Mouse (Mus musculus) retina, embryonic 14.5 days (tissue): ENCODE measurements around the gene Ap2s1.

Experiments
- DNase-seq: peaks from one replicate; pipeline ENCODE4 v3.0.0-alpha.2; 2015; ENCODE audit warnings: low spot score

Ap2s1 gene

GRCm38 (mm10) chr7:16755362-16756017, 17.3 kb downstream of the Ap2s1 start:
- no peak for DNase-seq

GRCm38 (mm10) chr7:16758872-16759574, 20.8 kb downstream of the Ap2s1 start:
- DNase-seq: peak; percentile 46

- DNase-seq: no peak
Measured at GRCm38 (mm10) chr7:16760292-16760691, 22.1 kb downstream of the Ap2s1 start.

- no peak for DNase-seq
Measured at GRCm38 (mm10) chr7:16761005-16761481, 22.8 kb downstream of the Ap2s1 start.

GRCm38 (mm10) chr7:16761630-16762029, 23.4 kb downstream of the Ap2s1 start:
- DNase-seq: no peak

- no peak for DNase-seq
Measured at GRCm38 (mm10) chr7:16763463-16764218, 25.4 kb downstream of the Ap2s1 start.

- DNase-seq: no peak
Measured at GRCm38 (mm10) chr7:16766443-16766842, 28.2 kb downstream of the Ap2s1 start.

GRCm38 (mm10) chr7:16775888-16776287, 37.7 kb downstream of the Ap2s1 start:
- no peak for DNase-seq

GRCm38 (mm10) chr7:16780076-16780475, 41.9 kb downstream of the Ap2s1 start:
- DNase-seq: no peak

GRCm38 (mm10) chr7:16780825-16781554, 42.8 kb downstream of the Ap2s1 start, which contains the start of gene Slc1a5:
Slc1a5 (plus strand) TSS chr7:16781340.
- peak; percentile 97 for DNase-seq

GRCm38 (mm10) chr7:16781555-16781815, 43.3 kb downstream of the Ap2s1 start:
- DNase-seq: no peak

- peak; percentile 47 for DNase-seq
Measured at GRCm38 (mm10) chr7:16781816-16782554, 43.8 kb downstream of the Ap2s1 start.

GRCm38 (mm10) chr7:16782555-16783125, 44.4 kb downstream of the Ap2s1 start:
- DNase-seq: peak; percentile 21

GRCm38 (mm10) chr7:16783224-16783688, 45.0 kb downstream of the Ap2s1 start:
- no peak for DNase-seq

GRCm38 (mm10) chr7:16783758-16784415, 45.7 kb downstream of the Ap2s1 start:
- DNase-seq: no peak

- DNase-seq: no peak
Measured at GRCm38 (mm10) chr7:16784498-16784976, 46.3 kb downstream of the Ap2s1 start.

GRCm38 (mm10) chr7:16785541-16786083, 47.4 kb downstream of the Ap2s1 start:
- DNase-seq: no peak

GRCm38 (mm10) chr7:16792316-16792715, 54.1 kb downstream of the Ap2s1 start:
- no peak for DNase-seq

- DNase-seq: no peak
Measured at GRCm38 (mm10) chr7:16793010-16793725, 55.0 kb downstream of the Ap2s1 start.
